Mouse (Mus musculus): ENCODE results near the gene Col28a1. TPM values are rescaled to one million over a fixed set of nuclear protein-coding genes. Genes with fewer than 3 reads are reported as not detected.
A peak's percentile ranks its signal among the peaks of the same experiment; 100 is the strongest.

Col28a1 gene
- polyA plus RNA-seq, 1 experiment from 2014 or later: 0.33 TPM

DNA sequence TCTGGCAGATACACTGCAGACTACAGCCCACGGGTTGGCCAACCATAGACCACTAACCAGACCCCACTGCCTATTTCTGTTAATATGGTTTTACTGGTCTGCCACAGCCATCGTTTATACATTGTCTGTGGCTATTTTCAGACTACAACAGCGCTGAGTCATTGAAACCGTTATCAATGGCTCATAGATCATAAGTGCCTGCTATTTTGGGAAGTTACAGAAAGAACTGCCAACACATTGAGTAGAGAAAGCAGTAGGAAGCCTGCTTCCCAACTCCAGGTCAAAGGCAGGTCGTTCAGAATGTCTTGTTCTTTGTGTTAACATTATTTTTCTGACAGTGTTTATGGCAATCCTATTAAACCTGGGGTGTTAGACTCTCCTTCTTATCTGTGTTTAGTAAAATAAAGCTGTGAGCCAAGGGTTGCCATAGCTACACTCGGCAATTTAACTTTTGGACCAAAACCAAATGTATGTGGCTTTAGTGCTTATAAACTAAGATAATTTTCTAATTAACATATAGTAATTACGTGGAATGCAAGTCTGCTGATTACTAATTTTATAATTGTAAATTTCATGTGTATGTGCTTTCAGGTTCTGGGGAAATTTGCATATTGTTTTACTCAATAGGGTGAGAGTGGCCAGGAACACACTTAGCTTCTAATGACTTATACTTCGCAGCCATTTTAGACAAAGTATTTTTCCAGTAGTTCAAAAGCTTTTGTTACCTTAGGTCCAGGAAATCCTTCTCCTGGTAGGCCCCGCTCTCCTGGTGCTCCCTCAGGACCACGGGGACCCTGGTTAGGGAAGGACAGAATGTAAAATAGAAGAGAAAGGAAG is 86.3 kb downstream of the Col28a1 start:
- Histone ChIP-seq H3K9me3 (no peaks in the 10 kb centered on the region), H3K4me3 (no peak overlapping the region), H3K36me3 (no peaks in the 10 kb centered on the region), H3K9ac (no peak overlapping the region), H3K27ac (no peak overlapping the region), H3K4me2 (no peak overlapping the region), H3K4me1 (no peaks in the 10 kb centered on the region), H3K27me3 (no peaks in the 10 kb centered on the region)
- 70% methylated on average over 10 of the region's 10 CpGs for WGBS
- no peak for ATAC-seq (ENCODE audit: insufficient number of reproducible peaks, low FRiP score, low TSS enrichment, low read depth)

DNA sequence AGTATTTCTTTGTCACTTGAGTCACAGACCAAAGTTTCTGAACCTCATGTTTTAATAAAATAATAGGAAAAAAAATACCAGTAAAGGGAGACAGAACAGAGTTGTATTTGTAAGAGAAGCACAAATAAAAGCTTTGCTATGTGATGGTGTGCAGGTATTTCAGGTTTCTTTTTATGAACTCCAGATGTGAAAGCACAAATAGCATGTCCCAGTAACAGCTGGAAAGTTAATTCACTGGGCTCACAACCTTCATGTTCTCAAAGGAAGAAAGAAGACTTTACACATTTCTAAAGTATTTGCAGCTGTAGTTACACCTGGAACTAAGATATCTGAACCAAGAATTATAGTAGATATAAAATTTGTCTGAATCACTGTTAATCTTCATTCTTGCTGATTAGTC is 91.2 kb downstream of the Col28a1 start:
- Histone ChIP-seq H3K9me3 (no peaks in the 10 kb centered on the region), H3K4me3 (no peak overlapping the region), H3K27me3 (no peaks in the 10 kb centered on the region), H3K4me1 (no peaks in the 10 kb centered on the region), H3K4me2 (no peak overlapping the region), H3K9ac (no peak overlapping the region), H3K27ac (no peak overlapping the region), H3K36me3 (no peaks in the 10 kb centered on the region)
- ATAC-seq (ENCODE audit: insufficient number of reproducible peaks, low FRiP score, low TSS enrichment, low read depth): no peak

- no peak for ATAC-seq (ENCODE audit: insufficient number of reproducible peaks, low FRiP score, low TSS enrichment, low read depth)
- H3K27ac ChIP-seq: no peak overlapping the region
- WGBS: 36% methylated on average over 3 of the region's 3 CpGs
- no peak overlapping the region for H3K4me3 ChIP-seq
- no peaks in the 10 kb centered on the region for H3K9me3 ChIP-seq
- no peak overlapping the region for H3K9ac ChIP-seq
- no peak overlapping the region for H3K4me2 ChIP-seq
- no peaks in the 10 kb centered on the region for H3K27me3 ChIP-seq
- H3K4me1 ChIP-seq: no peaks in the 10 kb centered on the region
- H3K36me3 ChIP-seq: no peaks in the 10 kb centered on the region
These were observed 96.6 kb downstream of the Col28a1 start for GRCm38 (mm10) chr6:8095856-8096255.

- no peaks in the 10 kb centered on the region for H3K4me1 ChIP-seq
- no peak overlapping the region; the same call in 1 of the 2 replicates for H3K27ac ChIP-seq
- H3K36me3 ChIP-seq: no peaks in the 10 kb centered on the region
- no peaks in the 10 kb centered on the region for H3K9me3 ChIP-seq
- H3K9ac ChIP-seq: no peak overlapping the region
- no peak for ATAC-seq (ENCODE audit: insufficient number of reproducible peaks, low FRiP score, low TSS enrichment, low read depth)
- H3K27me3 ChIP-seq: no peaks in the 10 kb centered on the region
- no peak overlapping the region for H3K4me3 ChIP-seq
- H3K4me2 ChIP-seq: no peak overlapping the region
- 63% methylated on average over 8 of the region's 8 CpGs for WGBS
These were observed 98.1 kb downstream of the Col28a1 start for GRCm38 (mm10) chr6:8094160-8094953.

GRCm38 (mm10) chr6:8093556-8093955 is 98.9 kb downstream of the Col28a1 start:
- no peak overlapping the region for H3K4me2 ChIP-seq
- H3K27me3 ChIP-seq: no peaks in the 10 kb centered on the region
- 87% methylated on average over 7 of the region's 7 CpGs for WGBS
- no peaks in the 10 kb centered on the region for H3K4me1 ChIP-seq
- no peak overlapping the region for H3K4me3 ChIP-seq
- H3K9me3 ChIP-seq: no peaks in the 10 kb centered on the region
- H3K36me3 ChIP-seq: no peaks in the 10 kb centered on the region
- H3K9ac ChIP-seq: no peak overlapping the region
- H3K27ac ChIP-seq: no peak overlapping the region
- ATAC-seq (ENCODE audit: insufficient number of reproducible peaks, low FRiP score, low TSS enrichment, low read depth): no peak

DNA sequence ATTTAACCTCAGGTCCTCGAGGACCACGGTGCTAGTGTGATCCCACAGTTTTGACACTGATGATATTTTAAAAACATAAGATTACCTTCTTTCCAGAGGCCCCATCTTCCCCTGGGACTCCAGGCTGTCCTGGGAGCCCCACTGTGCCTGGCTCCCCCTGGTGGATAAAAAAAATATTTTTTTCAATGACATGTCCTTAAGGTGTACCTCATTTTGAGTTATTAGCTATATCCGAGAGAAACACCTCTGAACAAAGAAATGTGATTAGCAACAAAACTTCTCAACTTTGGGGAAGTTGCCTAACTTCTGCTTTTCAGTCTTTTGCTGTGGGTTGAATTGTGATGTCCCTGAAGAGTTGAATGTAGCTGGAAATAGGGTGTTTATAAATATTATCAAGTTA is 105.6 kb downstream of the Col28a1 start:
- Histone ChIP-seq H3K4me2 (no peak overlapping the region), H3K27ac (no peak overlapping the region), H3K9ac (no peak overlapping the region), H3K4me1 (no peaks in the 10 kb centered on the region), H3K27me3 (no peaks in the 10 kb centered on the region), H3K36me3 (no peaks in the 10 kb centered on the region), H3K4me3 (no peak overlapping the region), H3K9me3 (no peaks in the 10 kb centered on the region)
- 52% methylated on average over 3 of the region's 3 CpGs for WGBS
- ATAC-seq (ENCODE audit: insufficient number of reproducible peaks, low FRiP score, low TSS enrichment, low read depth): no peak

DNA sequence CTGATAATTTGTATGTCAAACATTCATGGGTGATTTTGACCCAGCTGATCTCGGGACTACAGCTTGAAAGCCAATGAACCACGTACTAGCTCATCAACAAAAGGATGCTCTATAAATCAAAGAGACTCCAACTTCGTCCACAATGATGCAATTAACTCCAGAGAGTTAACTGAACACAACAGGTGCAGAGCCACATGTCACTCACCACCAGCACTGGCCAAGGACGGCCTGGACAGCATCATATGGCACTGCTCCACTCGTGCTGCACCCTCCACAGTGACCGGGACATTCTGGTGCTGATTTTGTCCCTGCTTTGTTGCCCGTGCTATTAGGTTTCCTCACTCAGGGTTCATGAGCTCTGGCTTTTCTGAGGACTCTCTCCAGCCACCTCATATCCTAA is 107.6 kb downstream of the Col28a1 start:
- Histone ChIP-seq H3K4me1 (peaks cover 1% of the 10 kb centered on the region; the same call in 1 of the 2 replicates), H3K27me3 (no peaks in the 10 kb centered on the region), H3K36me3 (no peaks in the 10 kb centered on the region), H3K4me3 (no peak overlapping the region), H3K9me3 (no peaks in the 10 kb centered on the region), H3K27ac (no peak overlapping the region), H3K9ac (no peak overlapping the region), H3K4me2 (no peak overlapping the region)
- no peak for ATAC-seq (ENCODE audit: insufficient number of reproducible peaks, low FRiP score, low TSS enrichment, low read depth)
- WGBS: 64% methylated on average over 7 of the region's 7 CpGs

DNA sequence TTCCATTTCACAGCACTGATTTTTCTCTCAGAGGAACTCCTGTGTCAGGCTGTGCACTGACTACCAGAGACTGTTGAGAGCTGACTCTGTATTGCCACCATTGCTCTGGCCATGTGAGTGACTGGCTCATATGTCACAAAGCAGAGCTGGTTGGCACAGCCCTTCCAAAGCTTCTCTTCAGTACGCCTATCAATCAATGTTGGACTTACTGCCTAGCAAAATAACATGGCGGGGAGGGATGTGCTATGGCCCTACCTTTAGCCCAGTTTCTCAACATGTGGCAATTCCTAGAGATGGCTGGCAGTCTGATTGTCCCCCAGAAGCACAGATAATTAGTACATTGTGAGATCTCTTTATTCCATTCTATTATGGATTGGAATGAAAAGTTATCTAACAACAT is 109.2 kb downstream of the Col28a1 start:
- 83% methylated on average over 2 of the region's 2 CpGs for WGBS
- Histone ChIP-seq H3K9me3 (no peaks in the 10 kb centered on the region), H3K27ac (no peak overlapping the region), H3K27me3 (no peaks in the 10 kb centered on the region), H3K4me1 (peaks cover 3% of the 10 kb centered on the region; the same call in 1 of the 2 replicates), H3K36me3 (no peaks in the 10 kb centered on the region), H3K4me2 (no peak overlapping the region), H3K4me3 (no peak overlapping the region), H3K9ac (no peak overlapping the region)
- no peak for ATAC-seq (ENCODE audit: insufficient number of reproducible peaks, low FRiP score, low TSS enrichment, low read depth)

GRCm38 (mm10) chr6:8077572-8078146 is 114.8 kb downstream of the Col28a1 start:
- Histone ChIP-seq H3K27ac (no peak overlapping the region), H3K4me3 (no peak overlapping the region)
- no peak for ATAC-seq (ENCODE audit: insufficient number of reproducible peaks, low FRiP score, low TSS enrichment, low read depth)

DNA sequence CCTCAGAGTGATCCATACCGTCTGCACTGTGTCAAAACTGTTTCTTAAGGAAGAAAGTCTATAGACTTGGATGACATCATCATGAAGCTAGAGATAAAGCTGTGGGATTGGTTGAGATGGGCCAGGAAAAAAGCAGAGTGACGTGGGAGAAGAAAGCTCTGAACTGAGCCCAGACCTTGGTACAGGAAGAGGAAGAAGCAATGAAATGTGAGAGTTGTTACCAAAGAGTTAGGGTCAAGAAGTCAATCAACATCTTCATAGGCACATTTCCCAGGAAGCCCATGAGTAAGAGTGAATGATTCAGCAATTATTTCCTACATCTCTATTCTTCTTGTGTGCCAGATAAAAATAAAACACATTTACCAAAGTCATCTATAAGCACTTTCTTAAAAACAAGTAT is 117.5 kb downstream of the Col28a1 start:
- no peak overlapping the region for H3K4me2 ChIP-seq
- H3K36me3 ChIP-seq: no peaks in the 10 kb centered on the region
- H3K9ac ChIP-seq: no peak overlapping the region
- peaks cover 2% of the 10 kb centered on the region; the same call in 1 of the 2 replicates for H3K4me1 ChIP-seq
- H3K27ac ChIP-seq: no peak overlapping the region
- H3K4me3 ChIP-seq: no peak overlapping the region
- ATAC-seq (ENCODE audit: insufficient number of reproducible peaks, low FRiP score, low TSS enrichment, low read depth): no peak
- WGBS: 62% methylated on average over 2 of the region's 2 CpGs
- H3K27me3 ChIP-seq: no peaks in the 10 kb centered on the region
- H3K9me3 ChIP-seq: no peaks in the 10 kb centered on the region

More at GRCm38 (mm10) chr6:8077572-8078146, 114.8 kb downstream of the Col28a1 start:
- H3K4me1 ChIP-seq: peaks cover 3% of the 10 kb centered on the region; the same call in 1 of the 2 replicates
- no peaks in the 10 kb centered on the region for H3K9me3 ChIP-seq
- no peak overlapping the region for H3K4me2 ChIP-seq
- no peaks in the 10 kb centered on the region for H3K36me3 ChIP-seq
- no peak overlapping the region for H3K9ac ChIP-seq
- H3K27me3 ChIP-seq: no peaks in the 10 kb centered on the region
- 26% methylated on average over 5 of the region's 5 CpGs for WGBS

- Histone ChIP-seq H3K9me3 (no peaks in the 10 kb centered on the region), H3K9ac (no peak overlapping the region), H3K4me1 (no peaks in the 10 kb centered on the region), H3K27ac (peak overlapping the region; percentile 40; the same call in 1 of the 2 replicates), H3K36me3 (no peaks in the 10 kb centered on the region), H3K27me3 (no peaks in the 10 kb centered on the region), H3K4me2 (no peak overlapping the region), H3K4me3 (no peak overlapping the region)
- WGBS: 50% methylated on average over 5 of the region's 5 CpGs
- ATAC-seq (ENCODE audit: insufficient number of reproducible peaks, low FRiP score, low TSS enrichment, low read depth): 0 out of 2 replicates have a peak, but pooled peaks have one; percentile 52
These were observed 123.4 kb downstream of the Col28a1 start for GRCm38 (mm10) chr6:8068979-8069378.

GRCm38 (mm10) chr6:8068394-8068793 is 124.0 kb downstream of the Col28a1 start:
- H3K4me2 ChIP-seq: no peak overlapping the region
- H3K27me3 ChIP-seq: no peaks in the 10 kb centered on the region
- H3K9me3 ChIP-seq: no peaks in the 10 kb centered on the region
- H3K36me3 ChIP-seq: no peaks in the 10 kb centered on the region
- H3K4me1 ChIP-seq: no peaks in the 10 kb centered on the region
- ATAC-seq (ENCODE audit: insufficient number of reproducible peaks, low FRiP score, low TSS enrichment, low read depth): no peak
- H3K4me3 ChIP-seq: no peak overlapping the region
- 63% methylated on average over 2 of the region's 2 CpGs for WGBS
- no peak overlapping the region for H3K9ac ChIP-seq
- H3K27ac ChIP-seq: peak overlapping the region; percentile 29; the same call in 1 of the 2 replicates
